Mouse (Mus musculus) megakaryocyte, embryonic 14.5 days (primary cell): ENCODE measurements around the gene Trabd2b.

Experiments
- FLI1 ChIP-seq: IDR thresholded peaks from 2 replicates; pipeline ENCODE4 v1.6.1; 2012; ENCODE audit warnings: low read length, inconsistent platforms, mixed read lengths
- GATA1 ChIP-seq: IDR thresholded peaks from 3 replicates; pipeline ENCODE4 v1.6.1; 2012; ENCODE audit warnings: mixed read lengths, low read length, inconsistent platforms, borderline replicate concordance

DNA sequence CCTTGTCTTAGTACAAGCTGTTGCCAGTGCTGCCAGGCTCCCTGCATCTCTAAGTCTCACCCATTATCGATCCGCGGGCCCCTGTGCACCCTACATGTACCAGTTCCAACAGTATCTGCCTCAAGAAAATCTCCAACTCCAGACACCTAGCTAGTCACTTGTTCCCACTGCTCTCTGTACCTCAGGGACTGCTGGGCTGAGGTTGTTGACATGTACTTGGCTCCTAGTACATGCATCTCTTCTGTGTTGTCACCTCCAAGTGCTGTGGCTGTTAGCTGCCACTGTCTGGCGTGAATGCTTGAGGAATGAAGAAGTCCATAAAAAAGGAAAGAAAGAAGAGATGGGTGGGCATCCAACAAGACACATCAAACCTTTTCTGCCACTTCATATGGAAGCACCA lies 209.2 kb downstream of the Trabd2b start:
- TF ChIP-seq GATA1 (no peak), FLI1 (no peak)
